Mouse (Mus musculus): ENCODE data around the gene Eif2ak2.

DNA sequence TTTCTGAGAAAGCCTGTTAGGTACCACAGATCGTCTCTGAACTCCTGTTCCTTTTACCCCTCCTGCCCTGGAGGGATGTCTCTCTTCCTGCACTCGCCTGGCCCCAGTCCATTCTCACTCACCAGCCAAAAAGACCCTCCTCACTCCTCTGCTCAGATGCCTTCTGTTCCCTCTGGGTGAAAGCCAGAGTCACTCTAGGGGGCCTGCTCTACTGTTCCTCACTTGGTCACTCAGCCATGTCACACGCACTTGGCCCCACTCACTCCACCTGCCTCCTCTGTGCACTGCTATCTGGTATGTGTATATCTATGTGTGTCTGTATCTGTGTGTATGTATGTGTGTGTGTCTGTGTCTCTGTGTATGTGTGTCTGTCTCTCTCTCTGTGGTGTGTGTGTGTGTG is 6.8 kb upstream of the Eif2ak2 start:
- TF ChIP-seq CTCF (IDR thresholded peaks at IDR 0.05; ENCODE audit: low read depth, low read length) (no peak), POLR2A (IDR thresholded peaks at IDR 0.05; ENCODE audit: borderline replicate concordance, low read depth, low read length) (no peak)

All from bone marrow macrophage, adult 2 months (primary cell).